Mouse (Mus musculus): ENCODE results near the gene Arpc1b.

Arpc1b gene

GRCm38 (mm10) chr5:145161361-145161760, 47.3 kb downstream of the Arpc1b start:
- no peak for DNase-seq (ENCODE audit: extremely low read depth, low read depth, low spot score)

DNA sequence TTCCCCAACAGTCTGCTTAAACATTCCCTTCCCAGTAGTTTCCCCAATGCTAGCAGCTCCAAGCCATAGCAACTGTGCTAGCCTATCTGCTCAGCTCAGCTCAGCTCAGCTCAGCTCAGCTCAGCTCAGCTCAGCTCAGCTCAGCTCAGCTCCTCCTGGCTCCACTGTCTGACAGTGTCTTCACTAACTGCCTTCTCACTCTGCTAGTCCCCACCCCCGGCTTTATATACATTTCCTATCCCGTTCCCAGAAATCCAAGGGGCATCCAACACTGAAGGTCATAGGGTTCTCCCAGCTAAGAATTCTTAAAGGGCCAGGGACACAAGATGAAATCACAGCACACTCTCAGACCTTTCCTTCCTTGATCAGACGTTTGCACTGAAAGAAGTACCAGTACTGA, 50.7 kb downstream of the Arpc1b start:
- DNase-seq (ENCODE audit: extremely low read depth, low read depth, low spot score): no peak

- no peak for DNase-seq (ENCODE audit: extremely low read depth, low read depth, low spot score)
Measured at GRCm38 (mm10) chr5:145165184-145165583, 51.2 kb downstream of the Arpc1b start.

- DNase-seq (ENCODE audit: extremely low read depth, low read depth, low spot score): peak; percentile 80
Measured at GRCm38 (mm10) chr5:145166536-145167305, 52.7 kb downstream of the Arpc1b start, which contains the start of the genes Ptcd1 and Cpsf4. Gene Ptcd1 (minus strand): TSS chr5:145167108. Gene Cpsf4 (plus strand): TSS chr5:145167213.

GRCm38 (mm10) chr5:145167306-145167661, 53.3 kb downstream of the Arpc1b start:
- no peak for DNase-seq (ENCODE audit: extremely low read depth, low read depth, low spot score)

- no peak for DNase-seq (ENCODE audit: extremely low read depth, low read depth, low spot score)
Measured at GRCm38 (mm10) chr5:145178461-145178980, 64.5 kb downstream of the Arpc1b start.
